ENCODE assay signal across 9 mouse cellular contexts in the genomic region with DNA sequence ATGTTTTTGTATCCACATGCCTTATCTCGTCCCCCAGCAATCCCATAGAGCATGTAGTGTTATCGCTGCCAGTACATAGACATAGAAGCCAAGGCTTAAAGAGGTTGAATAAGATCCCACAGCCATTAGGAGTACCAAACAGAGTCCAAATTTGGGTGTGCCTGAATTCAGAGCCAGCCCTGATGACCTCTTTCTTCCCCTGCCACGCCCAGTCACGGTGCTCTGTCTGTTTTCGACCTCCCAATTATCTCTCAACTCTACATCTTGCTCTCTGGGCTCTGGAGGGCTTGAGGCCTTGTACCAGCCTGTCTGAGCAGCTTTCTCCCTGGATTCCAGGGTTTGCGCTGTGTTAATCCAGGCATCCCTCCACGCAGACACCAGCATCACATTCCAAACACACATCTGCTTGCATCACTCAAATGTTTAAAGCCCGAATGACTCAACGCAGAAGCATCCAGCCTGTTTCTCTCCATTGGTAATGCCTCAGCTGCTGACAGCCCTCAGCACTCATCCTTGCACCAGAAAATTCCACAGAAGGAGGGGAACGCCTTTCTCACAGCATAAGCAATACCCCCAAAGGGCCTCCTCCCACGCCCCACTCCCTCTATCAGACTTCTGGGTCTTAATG. TPM values are rescaled to one million over a fixed set of nuclear protein-coding genes. Genes with fewer than 3 reads are reported as not detected.
DNase-seq lines count a peak whose midpoint lies in the region; ATAC-seq and TF ChIP-seq lines count a peak whose summit lies in the region.
"Had no signal": no experiment of that assay in that cellular context is flagged by ENCODE, and none has a peak within 500 bp of the region (broad histone marks: within the 10 kb centered on the region; RNA-seq: fewer than 3 reads in every experiment).

No protein-coding gene starts in this region.

- no peaks in the 10 kb centered on the region for H3K36me3 ChIP-seq in intestine, embryonic 16.5 days (ENCODE audit: control insufficient read depth, insufficient read depth, low read length)
- H3K36me3 ChIP-seq in myocyte (ENCODE audit: control insufficient read depth, insufficient read depth), result no peaks in the 10 kb centered on the region
- H3K36me3 ChIP-seq: midbrain, embryonic 10.5 days had no signal

- peaks cover 8% of the 10 kb centered on the region for H3K4me1 ChIP-seq in intestine, embryonic 16.5 days (ENCODE audit: control insufficient read depth, insufficient read depth, low read length)

- no peak overlapping the region for H3K9ac ChIP-seq in intestine, embryonic 16.5 days (ENCODE audit: low read depth, low read length)

- H3ac ChIP-seq in myocyte (ENCODE audit: control insufficient read depth, insufficient read length), result no peak overlapping the region

- H3K27ac ChIP-seq in intestine, embryonic 16.5 days (ENCODE audit: low read length), result peak overlapping the region; percentile 53
- H3K27ac ChIP-seq: midbrain, embryonic 10.5 days had no signal

- TF ChIP-seq POLR2A in myocyte (IDR thresholded peaks at IDR 0.05; ENCODE audit: insufficient read length, low read depth), result peak; percentile 35

- no peak overlapping the region for H3K4me3 ChIP-seq in intestine, embryonic 16.5 days (ENCODE audit: low read length)
- no peak overlapping the region for H3K4me3 ChIP-seq in myocyte
- H3K4me3 ChIP-seq: midbrain, embryonic 10.5 days had no signal

- WGBS in intestine, embryonic 16.5 days, result 48% methylated on average over 11 of the region's 11 CpGs

- no peaks in the 10 kb centered on the region for H3K79me2 ChIP-seq in myocyte (ENCODE audit: control insufficient read depth, insufficient read depth)

- ATAC-seq in frontal cortex, adult (ENCODE audit: low TSS enrichment), result peak; percentile 62
- peak; percentile 83 for ATAC-seq in intestine, embryonic 16.5 days

- DNase-seq in frontal cortex, postnatal 14 days (ENCODE audit: low spot score in 2 of 2), result no peak
- DNase-seq in gastrocnemius, adult 18-20 months (ENCODE audit: low spot score), result peak; percentile 70
- DNase-seq in thymus, adult 18-20 months, result no peak
- no peak for DNase-seq in thymus, postnatal 14 days
- no peak for DNase-seq in right cerebral cortex, postnatal 10 days (ENCODE audit: low spot score in 2 of 2)

- H3K9me3 ChIP-seq in intestine, embryonic 16.5 days (ENCODE audit: control insufficient read depth, low read length), result no peaks in the 10 kb centered on the region
- H3K9me3 ChIP-seq: midbrain, embryonic 10.5 days had no signal

- no peaks in the 10 kb centered on the region for H3K27me3 ChIP-seq in intestine, embryonic 16.5 days (replicated peaks; ENCODE audit: control insufficient read depth, insufficient read depth, low read length)
- no peaks in the 10 kb centered on the region for H3K27me3 ChIP-seq in myocyte (ENCODE audit: control insufficient read depth, insufficient read depth, insufficient read length)

- no peak overlapping the region for H3K4me2 ChIP-seq in intestine, embryonic 16.5 days (ENCODE audit: low read depth, low read length)
- H3K4me2 ChIP-seq in myocyte (ENCODE audit: low read depth), result peak overlapping the region; percentile 65

TF ChIP-seq in myocyte, 11 proteins besides CTCF, POLR2A, EP300 and RAD21:
- TF ChIP-seq MYOD1 (IDR thresholded peaks at IDR 0.05; ENCODE audit: control insufficient read depth in 1 of 3, insufficient read length in 2 of 3, low read depth in 2 of 3) (peak; percentile 98 to 100 (median 99)), USF1 (IDR thresholded peaks at IDR 0.05; ENCODE audit: low read depth) (no peak), E2F4 (IDR thresholded peaks at IDR 0.05; ENCODE audit: insufficient read depth) (no peak), POLR2AphosphoS2 (IDR thresholded peaks at IDR 0.05; ENCODE audit: insufficient read length, low read depth) (no peak), CEBPB (IDR thresholded peaks at IDR 0.05; ENCODE audit: insufficient read depth, poor library complexity, severe bottlenecking) (peak; percentile 90), MYOG (IDR thresholded peaks at IDR 0.05; ENCODE audit: control insufficient read depth in 1 of 3, insufficient read depth in 1 of 3, insufficient read length in 2 of 3, low read depth in 2 of 3) (peak; percentile 40 to 78 (median 57)), TCF3 (IDR thresholded peaks at IDR 0.05; ENCODE audit: insufficient read length, low read depth) (peak; percentile 77), SRF (IDR thresholded peaks at IDR 0.05; ENCODE audit: control insufficient read depth, insufficient read length, low read depth) (peak; percentile 69), REST (IDR thresholded peaks at IDR 0.05; ENCODE audit: insufficient read depth, insufficient read length) (no peak), MAX (IDR thresholded peaks at IDR 0.05; ENCODE audit: low read depth) (no peak), TCF12 (IDR thresholded peaks at IDR 0.05; ENCODE audit: insufficient read depth, poor library complexity, severe bottlenecking) (peak; percentile 93)

RNA-seq across cellular contexts. Expression of a gene that starts 43.9 kb away (rescaled TPM):
- total RNA-seq in gastrocnemius, adult 18-20 months (2021), result under 1 TPM; 0.53 to 0.62 TPM
- polyA plus RNA-seq in intestine, embryonic 16.5 days (2015; fragmentation: Nextera tagmentation; extraction: Ambion mirVana), result 0.70 and 0.83 TPM in 2 replicates
- polyA plus RNA-seq in myocyte (2012; fragmentation: generic; extraction: Trizol), result 1.7 TPM
